Mouse (Mus musculus) T-helper 1 cell (primary cell): ENCODE measurements at regions not wholly inside any gene's neighbourhood (a gene's known extent, or its start where the extent isn't known, plus 50 kb on each side); places are given as distances from the start of the nearest gene placed in this dataset.
"Not testable (repeated sequence)": the region's sequence is repeated elsewhere in the genome, so short reads cannot be mapped to it uniquely, and the experiment has no call there.

Experiments used
- in situ Hi-C: fragments of 300-600 bp; cut with MboI, MseI; formaldehyde crosslinking; loops from one replicate; pipeline ENCODE4 v1.15.1; 2025; ENCODE audit warnings: high pct_unique_total_duplicates

- in situ Hi-C loops = no loop called here
These were observed 259.6 kb downstream of the Pou4f1 start for GRCm38 (mm10) chr14:104208040-104208816.

GRCm38 (mm10) chr14:104206602-104207001 is 261.2 kb downstream of the Pou4f1 start:
- in situ Hi-C loops = no loop called here

DNA sequence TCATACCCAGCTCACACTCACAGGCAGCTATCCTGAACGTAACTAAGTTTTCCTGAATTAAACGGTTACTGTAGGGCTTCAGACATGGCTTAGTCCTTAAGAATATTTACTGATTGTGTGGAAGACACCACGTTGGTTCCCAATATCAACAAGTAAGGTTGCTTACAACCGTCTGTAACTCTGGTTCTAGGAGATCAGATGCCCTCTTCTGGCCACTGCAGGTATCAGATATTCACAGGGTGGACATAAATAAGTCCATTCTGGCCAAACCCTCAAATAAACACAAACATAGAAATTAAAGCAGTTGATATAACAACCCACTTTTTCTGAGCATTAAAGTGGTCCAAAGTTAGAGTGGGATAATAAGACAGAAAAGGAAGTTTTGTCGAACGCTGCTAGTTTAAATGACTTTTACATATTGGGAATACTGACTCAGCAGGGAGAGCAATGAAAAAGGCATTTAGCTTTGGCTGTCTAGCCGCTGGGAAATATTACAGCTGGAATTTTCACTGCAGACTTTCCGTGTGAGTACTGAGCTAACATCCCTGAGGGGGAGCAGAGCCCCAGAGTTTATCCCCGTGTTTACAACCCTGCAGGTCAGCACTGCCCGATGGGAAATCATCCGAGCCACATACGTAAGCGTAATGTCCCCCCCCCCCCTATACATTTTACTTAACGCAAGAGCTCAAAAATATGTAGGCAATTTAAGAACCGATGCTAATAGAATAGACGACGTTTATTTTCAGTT is 264.4 kb downstream of the Pou4f1 start:
- in situ Hi-C loops = no loop called here

DNA sequence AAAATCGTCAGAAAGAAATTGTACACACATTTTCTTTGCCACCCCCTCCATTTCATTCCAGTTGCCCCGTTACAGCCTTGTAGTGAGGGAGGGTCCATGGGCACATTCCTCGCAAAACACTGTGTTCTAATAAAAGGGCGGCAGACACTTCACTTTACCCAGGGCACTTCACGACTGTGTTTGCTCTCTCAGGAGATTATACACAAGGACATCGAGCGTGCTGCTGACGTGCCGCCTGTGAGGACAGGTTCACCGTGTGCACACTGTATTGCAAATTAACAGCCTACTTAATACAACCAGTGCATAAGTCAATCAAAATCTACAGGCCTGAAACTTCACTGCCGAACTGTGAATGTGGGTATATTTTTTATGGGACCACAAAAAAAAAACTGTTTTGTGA is 274.6 kb downstream of the Pou4f1 start:
- in situ Hi-C loops = no loop called here

DNA sequence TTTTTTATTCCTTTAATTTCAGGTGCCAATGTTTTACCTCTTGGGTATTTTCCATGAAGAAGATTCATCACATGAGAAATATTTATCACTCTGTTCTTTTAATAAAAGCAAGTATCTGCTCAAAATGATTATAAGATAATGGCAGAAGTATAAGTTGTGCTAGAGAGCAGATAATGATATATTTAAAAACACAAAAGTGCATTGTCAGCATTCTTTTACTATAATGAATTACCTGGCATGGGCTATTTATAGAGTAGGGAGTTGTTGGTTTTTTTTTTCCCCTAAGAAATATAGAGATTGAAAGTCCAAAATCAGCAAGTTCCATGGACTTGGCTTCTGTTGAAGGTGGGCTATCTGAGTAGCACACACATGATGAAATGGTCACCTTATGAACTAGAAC is 292.7 kb downstream of the Pou4f1 start:
- in situ Hi-C loops = no loop called here

- in situ Hi-C loops = no loop called here
These were observed 302.6 kb upstream of the Ednrb start for GRCm38 (mm10) chr14:104146841-104147240.

DNA sequence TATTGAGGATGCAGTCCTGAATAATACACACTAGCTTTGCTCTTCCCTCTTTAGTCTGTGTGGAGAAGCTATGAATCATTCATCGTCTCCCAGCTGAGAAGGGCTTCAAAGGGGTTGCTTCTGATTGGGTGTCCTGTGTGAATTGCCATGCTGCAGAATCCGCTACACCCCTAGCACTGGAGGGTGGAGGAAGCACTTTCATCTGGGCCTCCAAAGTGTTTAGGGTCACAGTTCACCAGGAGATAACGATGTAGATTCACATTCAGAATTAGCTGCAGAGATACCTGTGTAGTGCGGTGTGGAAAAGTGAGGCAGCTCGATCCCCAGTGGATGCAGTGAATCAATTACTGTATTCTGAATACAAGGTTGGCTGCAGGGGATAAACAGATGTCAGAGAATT is 301.2 kb upstream of the Ednrb start:
- in situ Hi-C loops = no loop called here

DNA sequence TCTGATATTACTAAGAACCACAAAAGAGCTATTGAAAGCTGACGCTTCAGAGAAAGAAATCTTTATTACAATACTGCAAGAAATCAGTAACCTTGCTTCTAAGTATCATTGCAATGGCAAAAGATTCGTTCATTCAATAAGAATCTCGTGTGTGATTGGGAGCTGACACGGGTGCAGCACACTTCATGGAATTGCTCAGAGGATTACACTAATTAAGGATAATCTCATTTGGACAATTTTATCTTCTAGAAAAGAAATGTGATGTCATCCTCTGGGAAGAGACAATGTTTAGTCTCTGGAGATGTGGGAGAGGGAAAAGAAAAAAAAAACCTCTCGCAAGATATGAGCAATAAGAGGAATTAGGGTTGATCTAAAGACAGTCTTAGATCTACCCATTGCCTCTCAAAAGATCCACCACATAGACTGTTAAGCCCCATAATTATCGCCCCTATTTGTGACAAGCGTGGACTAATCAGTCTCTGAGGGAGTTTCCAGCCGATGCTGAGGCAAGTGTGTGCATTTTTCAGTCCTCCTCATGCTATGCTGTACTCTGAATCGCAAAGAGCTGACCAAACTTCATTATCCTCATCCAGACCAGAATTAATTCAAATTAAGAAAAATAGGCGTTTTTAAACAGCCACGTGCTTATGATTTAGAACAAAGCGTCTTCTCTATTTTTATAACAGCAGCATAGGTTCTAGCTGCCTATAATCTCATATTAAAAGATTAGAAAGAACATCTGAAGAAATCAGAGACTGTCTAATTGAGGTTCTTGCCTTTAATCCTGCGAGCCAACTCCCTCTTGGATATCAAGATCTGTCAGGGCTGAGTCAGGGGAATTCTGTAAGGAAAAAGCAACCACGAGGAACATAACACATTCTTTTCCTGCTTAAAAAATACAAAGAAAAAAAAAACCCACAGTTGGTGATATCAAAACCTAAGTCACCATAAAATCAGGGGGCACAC is 271.1 kb upstream of the Ednrb start:
- in situ Hi-C loops = no loop called here

DNA sequence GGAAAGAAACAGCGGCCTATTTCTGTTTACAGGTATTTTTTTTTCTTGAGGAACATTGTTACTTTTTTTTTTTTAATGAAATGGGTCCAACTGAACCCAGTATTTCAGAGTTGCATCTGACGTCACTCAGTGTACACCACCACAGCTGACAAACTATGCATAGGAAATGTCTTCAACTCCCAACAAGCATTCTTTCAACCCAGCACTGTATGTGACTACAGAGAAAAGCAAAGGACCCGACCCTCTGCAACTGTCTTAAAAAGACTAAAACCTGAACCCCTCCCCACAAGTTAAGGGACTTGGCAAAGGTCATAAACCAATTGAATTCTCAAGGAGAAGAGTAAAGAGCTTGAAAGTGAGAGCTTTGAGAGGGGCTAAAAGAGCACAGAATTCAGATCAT is 270.0 kb upstream of the Ednrb start:
- in situ Hi-C loops = no loop called here

- in situ Hi-C loops = no loop called here
These were observed 269.2 kb upstream of the Ednrb start for GRCm38 (mm10) chr14:104113448-104113847.

DNA sequence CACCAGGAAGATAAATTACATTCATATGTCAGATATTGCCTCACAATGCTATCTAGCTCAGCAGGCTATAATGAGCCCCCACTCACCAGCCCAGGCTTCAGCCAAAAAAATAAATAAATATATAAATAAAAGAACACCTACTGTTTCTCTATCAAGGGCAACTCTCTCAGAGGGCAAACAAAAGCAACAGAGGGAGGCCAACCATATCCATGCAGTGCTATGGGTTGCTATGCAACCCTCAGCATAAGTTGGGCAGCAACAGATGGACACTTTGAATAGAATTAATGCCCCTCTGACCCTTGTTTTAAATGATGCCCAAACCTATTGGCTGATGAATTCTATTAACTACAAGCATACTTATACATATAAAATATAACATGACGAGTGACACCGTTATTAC is 242.2 kb upstream of the Ednrb start:
- in situ Hi-C loops = no loop called here

DNA sequence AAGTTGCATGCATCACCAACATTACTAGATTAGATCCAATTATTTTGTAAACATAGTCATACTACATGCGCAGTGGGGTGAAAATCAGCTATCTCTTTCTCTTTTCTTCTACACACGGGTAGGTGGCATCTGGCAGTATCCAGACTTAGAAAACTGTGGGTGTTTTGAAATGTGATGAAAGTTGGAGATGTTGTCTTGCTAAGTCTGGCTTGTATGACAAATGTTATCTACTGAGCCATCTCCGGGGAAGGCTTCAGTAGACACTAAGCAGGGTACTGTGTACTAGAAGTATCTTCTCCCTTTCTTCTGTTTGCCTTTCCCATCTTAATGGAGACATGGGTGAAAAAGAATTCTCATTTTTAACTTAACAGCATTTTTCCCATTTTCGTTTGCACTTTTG is 220.0 kb upstream of the Ednrb start:
- in situ Hi-C loops = not testable (repeated sequence)

DNA sequence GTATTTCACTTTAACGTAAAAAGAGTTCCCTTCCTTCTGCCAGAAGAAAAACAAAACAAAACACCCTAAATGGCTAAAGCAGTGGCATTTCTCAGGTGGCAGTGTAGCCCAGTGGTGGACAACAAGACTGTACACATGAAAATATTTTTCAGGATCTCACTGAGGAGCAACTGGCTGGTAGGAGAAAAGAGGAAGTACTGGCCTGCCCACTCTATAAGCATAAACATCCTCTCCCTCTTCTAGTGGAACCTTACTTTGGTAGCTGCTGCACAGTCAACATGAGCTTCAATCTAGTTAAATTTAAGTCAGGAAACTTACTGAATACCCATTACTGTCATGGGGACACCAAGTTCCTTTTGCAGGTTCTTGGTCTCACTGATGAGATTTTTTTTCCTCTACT is 209.5 kb upstream of the Ednrb start:
- in situ Hi-C loops = no loop called here

DNA sequence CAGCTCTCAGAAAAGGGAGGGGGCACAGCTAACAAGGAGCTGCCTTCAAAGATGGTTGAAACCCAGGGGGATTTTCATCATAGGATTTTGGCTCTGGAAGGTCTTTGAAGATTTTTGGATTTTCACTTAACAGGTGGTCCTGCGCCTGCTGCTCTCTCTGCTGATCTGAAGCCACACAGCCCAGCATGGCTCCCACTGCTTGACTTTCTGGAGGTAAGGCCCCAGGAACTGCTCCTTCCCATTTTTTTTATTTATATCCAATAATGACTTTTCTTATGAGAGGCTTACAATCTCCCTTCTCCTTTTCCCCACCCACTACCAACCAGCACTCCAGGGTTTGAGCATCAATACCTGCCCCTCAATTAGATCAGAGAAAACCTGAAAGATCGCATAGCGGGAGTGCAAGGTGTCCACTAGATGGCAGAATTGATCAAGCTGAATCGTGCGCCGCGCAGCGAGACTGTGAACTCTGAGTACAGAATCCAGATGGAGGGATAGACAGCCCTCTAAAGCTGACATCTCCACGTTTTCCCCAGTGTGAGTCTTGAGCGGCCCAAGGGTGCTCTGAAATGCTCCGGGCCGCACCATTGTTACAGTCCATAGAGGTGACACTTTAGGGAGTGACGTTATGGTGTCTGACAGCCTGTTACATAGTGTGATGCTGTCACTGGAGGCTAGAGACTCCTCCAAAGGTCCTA is 194.6 kb upstream of the Ednrb start:
- in situ Hi-C loops = loop anchor here (10.0 to 25.0 kb wide), 2 partner anchors 416 to 1049 kb away; no protein-coding TSS in a partner anchor

DNA sequence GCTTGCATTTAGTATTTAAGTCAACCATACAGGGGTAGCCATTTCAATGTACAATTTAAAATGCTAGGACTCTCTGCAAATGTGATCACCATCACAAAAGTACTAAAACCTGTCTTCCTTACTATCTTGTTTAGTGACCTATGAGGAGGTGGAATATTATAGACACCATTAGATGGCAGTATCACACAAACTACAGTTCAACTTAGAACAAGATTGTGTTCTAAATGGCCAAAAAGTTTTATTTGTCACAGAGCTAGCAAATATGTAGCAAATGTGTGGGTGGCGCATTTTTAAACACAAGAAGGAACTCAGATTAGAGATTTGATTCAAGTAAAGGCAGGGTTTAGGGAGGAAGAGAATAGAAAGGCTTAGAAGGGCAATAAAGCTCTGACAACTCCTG is 189.4 kb upstream of the Ednrb start:
- in situ Hi-C loops = loop anchor here (10.0 to 25.0 kb wide), 2 partner anchors 421 to 1054 kb away; no protein-coding TSS in a partner anchor

- in situ Hi-C loops = loop anchor here (10.0 to 25.0 kb wide), 2 partner anchors 424 to 1056 kb away; no protein-coding TSS in a partner anchor
These were observed 186.7 kb upstream of the Ednrb start for GRCm38 (mm10) chr14:104030784-104031470.

- in situ Hi-C loops = loop anchor here (5.0 to 25.0 kb wide), 3 partner anchors 308 to 1057 kb away; no protein-coding TSS in a partner anchor
These were observed 185.7 kb upstream of the Ednrb start for GRCm38 (mm10) chr14:104029668-104030530.

DNA sequence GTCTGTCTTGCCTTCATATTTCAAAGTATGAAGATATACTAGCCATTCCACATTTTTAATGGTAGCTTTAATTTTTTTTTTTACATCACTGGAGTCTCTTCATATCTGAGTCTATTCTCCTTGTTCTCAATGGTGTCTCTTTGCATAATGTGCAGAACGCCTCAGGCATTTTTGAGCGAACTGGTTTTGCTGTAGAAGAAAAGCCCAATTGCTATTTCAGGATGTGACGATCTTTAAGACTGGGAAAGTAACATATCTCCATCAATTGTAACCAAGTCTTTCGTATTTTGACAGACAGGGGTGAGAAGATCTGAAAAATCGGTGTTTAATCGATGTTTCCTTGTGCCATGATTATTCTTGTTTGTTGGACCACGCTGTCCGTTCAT is 183.7 kb upstream of the Ednrb start:
- in situ Hi-C loops = loop anchor here (5.0 to 25.0 kb wide), 2 partner anchors 306 to 1059 kb away; no protein-coding TSS in a partner anchor
